Mouse (Mus musculus) erythroblast, embryonic 14.5 days (primary cell): ENCODE measurements around the gene Clcnkb. TPM values are rescaled to one million over a fixed set of nuclear protein-coding genes. Genes with fewer than 3 reads are reported as not detected.

Experiments
- H3K27me3 ChIP-seq: 2 replicates; pipeline ENCODE4 v1.6.1; 2012; ENCODE audit warnings: inconsistent platforms; ENCODE audit not compliant: control insufficient read depth
- H3K36me3 ChIP-seq: 2 replicates; pipeline ENCODE4 v1.6.1; 2012; ENCODE audit warnings: mild to moderate bottlenecking, inconsistent platforms; ENCODE audit not compliant: control insufficient read depth
- H3K4me1 ChIP-seq: 2 replicates; pipeline ENCODE4 v1.6.1; 2012; ENCODE audit warnings: inconsistent platforms; ENCODE audit not compliant: control insufficient read depth
- H3K4me3 ChIP-seq: replicated peaks from 2 replicates; pipeline ENCODE3; 2012; ENCODE audit warnings: moderate library complexity, mild to moderate bottlenecking, inconsistent platforms
- H3K9me3 ChIP-seq: 2 replicates; pipeline ENCODE4 v1.6.1; 2012; ENCODE audit warnings: low read length, inconsistent platforms, mixed read lengths; ENCODE audit not compliant: control insufficient read depth
- GATA1 ChIP-seq: IDR thresholded peaks from 2 replicates; pipeline ENCODE4 v1.6.1; 2012; ENCODE audit warnings: low read length, inconsistent platforms, mixed read lengths
- TAL1 ChIP-seq: IDR thresholded peaks from 3 replicates; pipeline ENCODE4 v1.6.1; 2012; ENCODE audit warnings: low read length, inconsistent platforms, mixed read lengths
- polyA plus RNA-seq: library from polyadenylated mRNA; stranded (reverse); fragments of >175 nt; gene quantifications from 2 replicates; pipeline ENCODE4 v1.2.3, GENCODE M21; 2012

Clcnkb gene
- polyA plus RNA-seq, 1 experiment = not detected

- peaks cover 27% of the 10 kb centered on the region for H3K4me1 ChIP-seq
- TF ChIP-seq GATA1 (no peak), TAL1 (no peak)
- peak overlapping the region; percentile 95 for H3K4me3 ChIP-seq
- H3K27me3 ChIP-seq = no peaks in the 10 kb centered on the region; the same call in 1 of the 2 replicates
- peaks cover 13% of the 10 kb centered on the region for H3K36me3 ChIP-seq
- H3K9me3 ChIP-seq = no peaks in the 10 kb centered on the region
Observed at GRCm38 (mm10) chr4:141443641-141444429, 28.0 kb upstream of the Clcnkb start.

GRCm38 (mm10) chr4:141440877-141441276 is 25.1 kb upstream of the Clcnkb start:
- Histone ChIP-seq H3K9me3 (no peaks in the 10 kb centered on the region), H3K27me3 (no peaks in the 10 kb centered on the region; the same call in 1 of the 2 replicates), H3K4me1 (peaks cover 21% of the 10 kb centered on the region), H3K4me3 (no peak overlapping the region), H3K36me3 (no peaks in the 10 kb centered on the region)
- no peak for TF ChIP-seq GATA1
- TF ChIP-seq TAL1 = no peak

GRCm38 (mm10) chr4:141439083-141439803 is 23.4 kb upstream of the Clcnkb start:
- Histone ChIP-seq H3K9me3 (no peaks in the 10 kb centered on the region), H3K36me3 (no peaks in the 10 kb centered on the region), H3K27me3 (no peaks in the 10 kb centered on the region; the same call in 1 of the 2 replicates), H3K4me3 (no peak overlapping the region), H3K4me1 (peaks cover 10% of the 10 kb centered on the region)
- TF ChIP-seq TAL1 (no peak), GATA1 (no peak)

GRCm38 (mm10) chr4:141435974-141436373 is 20.2 kb upstream of the Clcnkb start, which contains the start of gene Srarp:
TSS of gene Srarp (minus strand) at chr4:141436105.
- peaks cover 2% of the 10 kb centered on the region; the same call in 1 of the 2 replicates for H3K4me1 ChIP-seq
- H3K27me3 ChIP-seq = no peaks in the 10 kb centered on the region
- no peak within 1 kb of the TSS for H3K4me3 ChIP-seq
- no peaks in the 10 kb centered on the region for H3K9me3 ChIP-seq
- H3K36me3 ChIP-seq = no peaks in the 10 kb centered on the region
- TF ChIP-seq TAL1 (no peak), GATA1 (no peak)

DNA sequence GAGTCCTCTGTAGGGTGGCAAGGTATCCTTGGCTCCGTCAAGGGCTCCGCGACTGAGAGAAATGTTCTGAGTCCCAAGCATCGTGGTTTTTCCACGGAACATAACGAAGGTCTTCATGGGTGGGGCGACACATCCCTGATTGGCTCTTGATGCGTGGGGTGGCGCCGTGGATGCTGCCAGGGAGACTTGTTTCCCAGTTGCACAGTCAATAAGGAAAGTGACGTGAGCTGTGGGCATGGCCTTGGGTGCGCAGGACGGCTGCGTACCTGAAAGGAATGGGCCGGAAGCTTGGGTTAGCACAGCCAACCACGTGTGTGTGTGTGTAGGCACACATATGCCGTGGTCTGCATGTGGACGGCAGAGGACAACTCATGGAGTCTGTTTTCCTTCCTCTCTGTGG is 17.4 kb upstream of the Clcnkb start:
- Histone ChIP-seq H3K27me3 (no peaks in the 10 kb centered on the region), H3K36me3 (no peaks in the 10 kb centered on the region), H3K4me1 (peaks cover 2% of the 10 kb centered on the region; the same call in 1 of the 2 replicates), H3K4me3 (no peak overlapping the region), H3K9me3 (no peaks in the 10 kb centered on the region)
- TF ChIP-seq TAL1 (no peak), GATA1 (no peak)

GRCm38 (mm10) chr4:141432666-141433065 is 16.9 kb upstream of the Clcnkb start:
- H3K36me3 ChIP-seq = no peaks in the 10 kb centered on the region
- TF ChIP-seq TAL1 (no peak), GATA1 (no peak)

GRCm38 (mm10) chr4:141430997-141431396 is 15.2 kb upstream of the Clcnkb start:
- Histone ChIP-seq H3K4me3 (no peak overlapping the region), H3K36me3 (no peaks in the 10 kb centered on the region)

More at GRCm38 (mm10) chr4:141432666-141433065, 16.9 kb upstream of the Clcnkb start:
- H3K9me3 ChIP-seq = no peaks in the 10 kb centered on the region
- H3K4me3 ChIP-seq = no peak overlapping the region
- no peaks in the 10 kb centered on the region for H3K27me3 ChIP-seq
- peaks cover 2% of the 10 kb centered on the region; the same call in 1 of the 2 replicates for H3K4me1 ChIP-seq

GRCm38 (mm10) chr4:141429847-141430246 is 14.0 kb upstream of the Clcnkb start:
- H3K9me3 ChIP-seq = no peaks in the 10 kb centered on the region
- TF ChIP-seq TAL1 = no peak
- no peak for TF ChIP-seq GATA1
- H3K4me3 ChIP-seq = no peak overlapping the region
- H3K4me1 ChIP-seq = peaks cover 2% of the 10 kb centered on the region; the same call in 1 of the 2 replicates
- H3K36me3 ChIP-seq = no peaks in the 10 kb centered on the region
- peaks cover 7% of the 10 kb centered on the region for H3K27me3 ChIP-seq

More at GRCm38 (mm10) chr4:141430997-141431396, 15.2 kb upstream of the Clcnkb start:
- Histone ChIP-seq H3K4me1 (peaks cover 2% of the 10 kb centered on the region; the same call in 1 of the 2 replicates), H3K27me3 (peaks cover 2% of the 10 kb centered on the region; the same call in 1 of the 2 replicates), H3K9me3 (no peaks in the 10 kb centered on the region)
- no peak for TF ChIP-seq TAL1
- no peak for TF ChIP-seq GATA1

DNA sequence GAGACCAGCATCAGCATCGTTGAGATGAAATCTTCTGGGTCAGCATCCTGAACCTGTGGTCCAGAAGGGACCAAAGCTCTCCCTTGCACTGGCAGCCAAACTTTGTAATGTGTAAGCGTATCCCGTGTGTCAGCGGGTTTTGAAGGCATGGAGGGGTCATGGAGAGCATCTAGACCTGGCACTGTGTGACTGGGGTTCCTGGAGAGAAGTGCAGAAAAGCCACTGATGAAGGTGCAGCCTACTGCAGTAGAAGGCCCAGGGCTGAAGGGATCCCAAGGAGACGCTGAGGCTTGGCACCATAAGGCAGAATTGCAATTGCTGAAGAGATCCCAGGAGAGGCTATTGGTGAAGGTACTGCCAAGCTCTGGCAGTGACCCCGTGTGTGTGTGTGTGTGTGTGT is 13.6 kb upstream of the Clcnkb start:
- Histone ChIP-seq H3K27me3 (peaks cover 7% of the 10 kb centered on the region), H3K36me3 (no peaks in the 10 kb centered on the region)
- TF ChIP-seq GATA1 = no peak
- TF ChIP-seq TAL1 = no peak

More for the DNA sequence above, 13.6 kb upstream of the Clcnkb start:
- peaks cover 2% of the 10 kb centered on the region; the same call in 1 of the 2 replicates for H3K4me1 ChIP-seq
- H3K9me3 ChIP-seq = no peaks in the 10 kb centered on the region
- no peak overlapping the region for H3K4me3 ChIP-seq
